Mouse (Mus musculus) stomach, postnatal 0 days (tissue): ENCODE data around the gene Taf1c.

Experiments used
- CTCF ChIP-seq: IDR thresholded peaks from 2 replicates; pipeline ENCODE4 v1.5.1; 2016; ENCODE audit warnings: antibody characterized with exemption, low read depth, mild to moderate bottlenecking, moderate library complexity
- EP300 ChIP-seq: optimal IDR thresholded peaks from 2 replicates; pipeline ENCODE3; 2016; ENCODE audit warnings: antibody characterized with exemption

GRCm38 (mm10) chr8:119622555-119622954 lies 17.5 kb upstream of the Taf1c start:
- TF ChIP-seq CTCF (no peak), EP300 (no peak)
